Mouse (Mus musculus) embryonic facial prominence, embryonic 12.5 days (tissue): Measurements from ENCODE around the gene Cabp1. TPM values are rescaled to one million over a fixed set of nuclear protein-coding genes. Genes with fewer than 3 reads are reported as not detected.
A peak's percentile ranks its signal among the peaks of the same experiment; 100 is the strongest.

Experiments
- ATAC-seq: fragments of 200-750 bp; cut with Nextera tagmentation; 2 replicates; pipeline ENCODE4 v1.8.0; 2017; ENCODE audit not compliant: insufficient number of reproducible peaks, insufficient read depth, low FRiP score, low TSS enrichment
- H3K27ac ChIP-seq: fragments of 300-500 bp; sonication (generic); 2 replicates; pipeline ENCODE4 v1.5.1; 2016; ENCODE audit warnings: mild to moderate bottlenecking
- H3K27me3 ChIP-seq: fragments of 300-500 bp; sonication (generic); 2 replicates; pipeline ENCODE4 v1.6.1; 2016; ENCODE audit warnings: mild to moderate bottlenecking, moderate library complexity
- H3K36me3 ChIP-seq: fragments of 300-500 bp; sonication (generic); 2 replicates; pipeline ENCODE4 v1.6.1; 2016; ENCODE audit warnings: mild to moderate bottlenecking
- H3K4me1 ChIP-seq: fragments of 300-500 bp; sonication (generic); 2 replicates; pipeline ENCODE4 v1.6.1; 2016
- H3K4me2 ChIP-seq: fragments of 300-500 bp; sonication (generic); replicated peaks from 2 replicates; pipeline ENCODE4 v1.6.1; 2016; ENCODE audit warnings: mild to moderate bottlenecking, moderate library complexity
- H3K4me3 ChIP-seq: fragments of 300-500 bp; sonication (generic); 2 replicates; pipeline ENCODE4 v1.5.1; 2016; ENCODE audit warnings: mild to moderate bottlenecking
- H3K9ac ChIP-seq: fragments of 300-500 bp; sonication (generic); 2 replicates; pipeline ENCODE4 v1.6.1; 2016; ENCODE audit warnings: mild to moderate bottlenecking, moderate library complexity
- H3K9me3 ChIP-seq: fragments of 300-500 bp; sonication (generic); 2 replicates; pipeline ENCODE4 v1.6.1; 2016; ENCODE audit warnings: mild to moderate bottlenecking, moderate library complexity
- WGBS: fragments of 180-500 bp; shearing (Covaris S2); methylation state at CpG from one replicate; pipeline ENCODE4 v1.1.7; 2016; 5-methylcytosine and 5-hydroxymethylcytosine counted together
- polyA plus RNA-seq: library from polyadenylated mRNA; unstranded; fragments of >200 nt; fragmentation: Nextera tagmentation; extraction: Ambion mirVana; gene quantifications from 2 replicates; pipeline ENCODE4 v1.2.1, GENCODE M21; 2016

Cabp1 gene
- polyA plus RNA-seq, 1 experiment from 2014 or later, result 2.6 TPM

DNA sequence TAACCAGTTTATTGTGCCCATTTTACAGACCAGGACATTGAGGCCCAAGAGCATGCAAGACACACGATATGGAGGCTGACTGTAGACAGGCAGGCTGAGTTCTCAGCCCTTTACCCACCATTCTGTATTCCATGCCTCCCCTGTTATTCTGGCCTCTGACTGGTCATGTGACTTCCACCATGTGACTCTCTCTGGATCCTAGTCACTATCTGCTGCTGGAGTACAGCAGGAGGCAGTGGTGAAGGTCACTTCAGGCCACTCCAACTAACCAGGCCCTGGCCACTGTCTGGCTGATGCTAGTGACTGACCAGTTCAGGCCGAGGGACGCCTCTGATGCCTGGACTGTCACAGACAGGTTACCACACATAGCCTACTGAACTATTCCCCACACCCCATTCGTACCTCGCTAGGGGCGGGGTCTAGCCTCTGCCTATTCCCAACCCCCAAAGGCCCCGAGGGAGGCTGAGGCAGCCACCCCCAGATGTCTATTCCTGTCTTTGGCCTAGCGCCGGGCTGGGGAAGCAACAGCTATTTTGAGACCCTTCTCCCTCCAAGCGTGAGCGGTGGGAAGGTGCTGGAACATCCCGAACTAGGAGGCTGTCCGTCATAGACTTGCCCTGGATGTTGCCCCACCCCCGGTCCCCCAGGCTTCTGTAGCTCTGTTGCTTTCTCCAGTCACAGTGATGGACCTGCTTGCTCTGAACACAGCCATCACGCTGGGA lies 36.8 kb upstream of the Cabp1 start:
- no peaks in the 10 kb centered on the region for H3K4me1 ChIP-seq

GRCm38 (mm10) chr5:115222485-115222884 lies 28.3 kb upstream of the Cabp1 start:
- Histone ChIP-seq H3K27ac (no peak overlapping the region), H3K9ac (no peak overlapping the region), H3K27me3 (no peaks in the 10 kb centered on the region), H3K4me1 (peaks cover 18% of the 10 kb centered on the region), H3K9me3 (no peaks in the 10 kb centered on the region), H3K4me3 (no peak overlapping the region), H3K4me2 (no peak overlapping the region), H3K36me3 (no peaks in the 10 kb centered on the region)
- 74% methylated on average over 3 of the region's 3 CpGs for WGBS
- no peak for ATAC-seq

More for the DNA sequence above, 36.8 kb upstream of the Cabp1 start:
- Histone ChIP-seq H3K9ac (no peak overlapping the region), H3K36me3 (no peaks in the 10 kb centered on the region), H3K4me2 (peak overlapping the region; percentile 21; the same call in 1 of the 2 replicates), H3K4me3 (no peak overlapping the region), H3K27ac (no peak overlapping the region), H3K9me3 (no peaks in the 10 kb centered on the region), H3K27me3 (peaks cover 15% of the 10 kb centered on the region)
- WGBS, result 48% methylated on average over 15 of the region's 15 CpGs
- ATAC-seq, result no peak

DNA sequence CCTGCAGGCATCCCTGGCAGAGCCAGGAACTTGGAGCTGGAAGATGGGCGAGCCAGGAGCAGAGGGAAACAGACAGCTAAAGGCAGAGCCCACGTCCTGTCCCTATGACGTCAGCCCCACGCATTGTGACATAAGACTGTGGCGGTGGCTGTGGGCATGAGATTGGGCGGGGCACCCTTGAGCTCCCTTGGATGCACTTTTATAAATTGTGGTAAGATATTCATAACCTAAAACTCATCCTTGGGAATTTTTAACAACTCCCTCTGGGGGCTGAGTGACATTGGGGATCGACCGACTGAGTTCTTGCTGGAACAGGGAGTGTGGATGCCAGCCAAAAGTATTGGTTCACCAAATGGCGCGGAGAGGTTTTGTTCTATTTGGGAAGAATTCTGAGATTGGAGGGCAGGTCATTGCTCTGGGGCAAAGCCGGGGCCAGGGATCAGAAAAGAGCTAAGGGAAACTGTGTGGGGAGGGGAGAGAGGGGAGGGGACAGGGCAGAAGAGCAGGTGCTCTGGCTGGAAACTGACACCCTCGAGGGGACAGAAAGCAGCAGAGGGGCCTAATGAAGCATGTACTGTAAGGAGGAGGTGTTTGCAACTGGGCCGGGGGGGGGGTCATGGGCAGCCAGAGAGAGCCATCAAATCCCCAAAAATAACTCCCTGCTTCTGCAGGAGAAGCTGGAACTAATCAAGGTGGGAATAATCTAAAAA lies 26.9 kb upstream of the Cabp1 start:
- H3K4me3 ChIP-seq, result 0 out of 2 replicates have a peak overlapping the region, but pooled peaks have one; percentile 4
- no peak overlapping the region; the same call in 1 of the 2 replicates for H3K4me2 ChIP-seq
- 30% methylated on average over 13 of the region's 13 CpGs for WGBS
- no peak for ATAC-seq
- peaks cover under 1% of the 10 kb centered on the region for H3K27me3 ChIP-seq
- no peaks in the 10 kb centered on the region for H3K36me3 ChIP-seq
- H3K9ac ChIP-seq, result no peak overlapping the region
- peaks cover 18% of the 10 kb centered on the region for H3K4me1 ChIP-seq
- no peak overlapping the region for H3K27ac ChIP-seq
- H3K9me3 ChIP-seq, result no peaks in the 10 kb centered on the region

- no peak overlapping the region for H3K4me3 ChIP-seq
- H3K4me1 ChIP-seq, result peaks cover 16% of the 10 kb centered on the region
- no peaks in the 10 kb centered on the region for H3K9me3 ChIP-seq
- H3K4me2 ChIP-seq, result no peak overlapping the region
- ATAC-seq, result no peak
- H3K27ac ChIP-seq, result no peak overlapping the region
- H3K36me3 ChIP-seq, result no peaks in the 10 kb centered on the region
- H3K9ac ChIP-seq, result no peak overlapping the region
- 92% methylated on average over 12 of the region's 12 CpGs for WGBS
- H3K27me3 ChIP-seq, result peaks cover 7% of the 10 kb centered on the region
Measured at GRCm38 (mm10) chr5:115217998-115218397, 23.8 kb upstream of the Cabp1 start.

DNA sequence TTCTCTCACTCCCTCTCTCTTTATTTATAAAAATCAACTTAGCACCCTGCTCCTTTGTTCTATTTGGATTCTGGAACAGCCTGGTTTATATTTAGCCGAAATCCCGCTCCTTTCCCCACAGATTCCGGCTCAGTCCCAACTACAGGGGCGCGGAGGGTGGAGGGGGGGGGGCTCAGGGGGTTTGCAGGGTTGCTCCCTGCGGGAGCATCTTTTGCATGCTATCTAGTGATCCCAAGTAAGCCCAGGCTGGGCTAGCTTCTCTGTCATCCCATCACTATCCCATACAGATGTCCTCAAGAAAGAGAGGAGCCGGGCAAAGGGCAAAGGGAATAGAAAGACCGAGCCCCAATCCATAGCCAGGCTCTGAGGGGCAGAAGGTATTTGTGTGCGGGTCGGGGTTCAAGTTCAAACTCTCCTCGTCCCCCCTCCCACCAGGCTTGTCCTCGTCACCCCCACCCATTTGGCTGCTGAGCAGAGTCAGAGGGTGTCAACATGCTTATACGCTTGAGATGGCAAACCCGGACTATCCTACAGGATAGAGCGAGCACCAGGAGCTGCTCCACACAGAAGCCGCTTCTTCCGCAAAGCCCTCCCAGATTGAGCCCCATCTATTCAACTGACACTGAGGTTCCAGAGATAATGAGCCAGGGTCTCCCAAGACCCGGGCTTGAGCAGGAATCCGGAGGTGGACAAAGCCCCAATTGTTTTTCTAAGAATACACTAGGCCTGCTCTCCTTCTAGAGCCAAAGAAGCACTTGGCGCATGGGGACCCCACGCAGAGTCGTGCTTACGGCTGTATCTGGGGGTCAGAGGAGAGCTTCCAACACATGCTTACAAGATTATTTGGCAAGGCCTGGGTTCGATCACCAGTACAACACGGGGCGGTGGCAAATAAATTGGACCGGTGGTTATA lies 21.3 kb upstream of the Cabp1 start:
- H3K4me1 ChIP-seq, result peaks cover 9% of the 10 kb centered on the region
- H3K27me3 ChIP-seq, result peaks cover 7% of the 10 kb centered on the region
- peak overlapping the region; percentile 61 for H3K4me2 ChIP-seq
- H3K4me3 ChIP-seq, result peak overlapping the region; percentile 37
- 13% methylated on average over 27 of the region's 27 CpGs for WGBS
- H3K9ac ChIP-seq, result peak overlapping the region; percentile 51; the same call in 1 of the 2 replicates
- no peak for ATAC-seq
- H3K36me3 ChIP-seq, result no peaks in the 10 kb centered on the region
- H3K27ac ChIP-seq, result no peak overlapping the region
- H3K9me3 ChIP-seq, result no peaks in the 10 kb centered on the region

- under 1% methylated on average over 17 of the region's 17 CpGs for WGBS
- peaks cover 9% of the 10 kb centered on the region for H3K4me1 ChIP-seq
- H3K27ac ChIP-seq, result no peak overlapping the region
- peaks cover 7% of the 10 kb centered on the region for H3K27me3 ChIP-seq
- H3K9me3 ChIP-seq, result no peaks in the 10 kb centered on the region
- no peaks in the 10 kb centered on the region for H3K36me3 ChIP-seq
- H3K4me2 ChIP-seq, result peak overlapping the region; percentile 61
- H3K4me3 ChIP-seq, result peak overlapping the region; percentile 37
- ATAC-seq, result 0 out of 2 replicates have a peak, but pooled peaks have one; percentile 30
- peak overlapping the region; percentile 61 for H3K9ac ChIP-seq
Measured at GRCm38 (mm10) chr5:115214864-115215263, 20.7 kb upstream of the Cabp1 start.

DNA sequence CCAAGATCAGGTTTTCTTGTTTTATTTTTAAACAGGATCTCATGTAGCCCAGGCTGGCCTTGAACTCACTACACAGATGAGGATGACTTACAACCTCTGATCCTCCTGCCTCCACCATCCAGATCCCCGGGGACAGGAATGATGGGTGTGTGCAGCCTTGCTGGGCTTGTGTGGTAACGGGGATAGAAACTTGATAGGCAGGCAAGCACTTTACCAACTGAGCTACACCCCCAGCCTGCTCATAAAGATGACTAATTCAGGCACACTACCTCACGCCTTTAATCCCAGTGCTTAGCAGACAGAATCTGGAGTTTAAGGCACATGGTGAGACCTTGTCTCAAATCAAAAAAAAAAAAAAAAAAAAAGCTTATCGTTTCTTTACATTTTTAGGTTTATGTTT lies 18.7 kb upstream of the Cabp1 start:
- Histone ChIP-seq H3K4me2 (no peak overlapping the region), H3K36me3 (no peaks in the 10 kb centered on the region), H3K9ac (no peak overlapping the region), H3K9me3 (no peaks in the 10 kb centered on the region), H3K4me3 (no peak overlapping the region), H3K27me3 (peaks cover 7% of the 10 kb centered on the region), H3K27ac (no peak overlapping the region), H3K4me1 (peaks cover 13% of the 10 kb centered on the region)
- 60% methylated on average over 4 of the region's 4 CpGs for WGBS
- no peak for ATAC-seq

GRCm38 (mm10) chr5:115212451-115212850 lies 18.3 kb upstream of the Cabp1 start:
- Histone ChIP-seq H3K9me3 (no peaks in the 10 kb centered on the region), H3K27me3 (peaks cover 7% of the 10 kb centered on the region)
- WGBS, result 76% methylated on average over 9 of the region's 9 CpGs

GRCm38 (mm10) chr5:115210380-115210779 lies 16.2 kb upstream of the Cabp1 start:
- Histone ChIP-seq H3K36me3 (no peaks in the 10 kb centered on the region), H3K4me1 (peaks cover 6% of the 10 kb centered on the region), H3K4me2 (no peak overlapping the region), H3K9me3 (no peaks in the 10 kb centered on the region), H3K27me3 (peaks cover 3% of the 10 kb centered on the region; the same call in 1 of the 2 replicates), H3K9ac (no peak overlapping the region), H3K27ac (no peak overlapping the region), H3K4me3 (no peak overlapping the region)
- ATAC-seq, result no peak
- 11% methylated on average over 1 of the region's 1 CpGs for WGBS

More at GRCm38 (mm10) chr5:115212451-115212850, 18.3 kb upstream of the Cabp1 start:
- H3K9ac ChIP-seq, result no peak overlapping the region
- H3K27ac ChIP-seq, result no peak overlapping the region
- H3K4me3 ChIP-seq, result no peak overlapping the region
- H3K36me3 ChIP-seq, result no peaks in the 10 kb centered on the region
- peaks cover 13% of the 10 kb centered on the region for H3K4me1 ChIP-seq
- no peak for ATAC-seq
- H3K4me2 ChIP-seq, result no peak overlapping the region

DNA sequence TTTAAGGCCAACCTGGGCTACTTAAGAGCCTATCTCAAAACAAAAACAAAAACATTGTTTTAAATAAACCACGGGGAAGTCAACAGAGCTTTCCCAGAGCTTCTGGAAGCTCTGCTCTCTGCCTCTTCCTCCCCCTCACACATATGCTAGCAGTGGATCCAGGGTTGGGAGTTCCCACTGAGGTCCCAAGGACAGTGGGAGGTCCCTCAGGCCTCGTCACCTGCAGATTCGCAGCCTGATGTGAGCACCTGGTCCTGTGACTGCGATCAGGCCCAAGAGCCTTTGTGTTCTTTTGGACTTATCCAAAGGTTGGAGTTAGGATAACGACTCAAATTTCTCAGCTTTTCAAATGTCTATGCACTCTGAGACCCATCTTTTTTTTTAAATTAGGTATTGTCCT lies 14.4 kb upstream of the Cabp1 start:
- H3K9me3 ChIP-seq, result no peaks in the 10 kb centered on the region
- H3K36me3 ChIP-seq, result no peaks in the 10 kb centered on the region
- peaks cover 7% of the 10 kb centered on the region; the same call in 1 of the 2 replicates for H3K27me3 ChIP-seq
- no peak overlapping the region for H3K4me3 ChIP-seq
- 63% methylated on average over 5 of the region's 5 CpGs for WGBS
- H3K4me1 ChIP-seq, result peaks cover 15% of the 10 kb centered on the region
- ATAC-seq, result no peak
- no peak overlapping the region for H3K27ac ChIP-seq
- H3K9ac ChIP-seq, result no peak overlapping the region
- no peak overlapping the region for H3K4me2 ChIP-seq

DNA sequence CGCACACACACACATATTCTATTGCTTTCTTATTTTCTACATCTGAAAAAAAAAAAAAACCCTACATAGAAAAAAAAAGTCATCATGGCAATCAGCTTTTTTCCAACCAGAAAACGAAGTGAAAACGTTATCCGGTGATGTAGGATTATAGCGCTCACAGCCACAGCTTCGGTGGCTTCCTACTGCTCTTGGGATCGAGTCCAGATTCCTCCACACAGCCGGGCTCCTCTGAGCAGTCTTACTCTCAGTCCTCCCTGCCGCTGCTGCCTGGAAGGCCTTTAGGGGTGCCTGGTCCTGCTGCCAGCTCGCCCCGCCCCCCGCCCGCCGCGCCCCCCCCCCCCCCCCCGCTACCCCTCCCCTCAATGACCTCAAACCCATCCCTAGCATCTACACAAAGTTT lies 13.7 kb upstream of the Cabp1 start:
- Histone ChIP-seq H3K36me3 (no peaks in the 10 kb centered on the region), H3K27me3 (peaks cover 7% of the 10 kb centered on the region; the same call in 1 of the 2 replicates), H3K4me1 (peaks cover 17% of the 10 kb centered on the region), H3K4me2 (0 out of 2 replicates have a peak overlapping the region, but pooled peaks have one; percentile 3), H3K27ac (no peak overlapping the region), H3K9me3 (no peaks in the 10 kb centered on the region), H3K9ac (no peak overlapping the region), H3K4me3 (no peak overlapping the region)
- no peak for ATAC-seq
- WGBS, result 12% methylated on average over 11 of the region's 16 CpGs
